Mouse (Mus musculus) liver, embryonic 16.5 days (tissue): Measurements from ENCODE around the gene Ttc6. TPM values are rescaled to one million over a fixed set of nuclear protein-coding genes. Genes with fewer than 3 reads are reported as not detected.

ENCODE experiments used
- ATAC-seq: fragments of 200-750 bp; cut with Nextera tagmentation; 2 replicates; pipeline ENCODE4 v1.8.0; 2017; ENCODE audit warnings: low read depth, mild to moderate bottlenecking, moderate number of reproducible peaks, moderate library complexity
- H3K27ac ChIP-seq: fragments of 300-500 bp; sonication (generic); 2 replicates; pipeline ENCODE4 v1.5.1; 2014; ENCODE audit warnings: mild to moderate bottlenecking, low read length
- H3K27me3 ChIP-seq: fragments of 300-500 bp; sonication (generic); 2 replicates; pipeline ENCODE4 v1.6.1; 2014; ENCODE audit warnings: low read depth, low read length, mixed read lengths; ENCODE audit not compliant: control insufficient read depth, insufficient read depth
- H3K36me3 ChIP-seq: fragments of 300-500 bp; sonication (generic); 2 replicates; pipeline ENCODE4 v1.6.1; 2014; ENCODE audit warnings: mild to moderate bottlenecking; ENCODE audit not compliant: control insufficient read depth, insufficient read depth
- H3K4me1 ChIP-seq: fragments of 300-500 bp; sonication (generic); 2 replicates; pipeline ENCODE4 v1.6.1; 2014; ENCODE audit warnings: low read depth, low read length, mixed read lengths; ENCODE audit not compliant: control insufficient read depth
- H3K4me2 ChIP-seq: fragments of 300-500 bp; sonication (generic); 2 replicates; pipeline ENCODE4 v1.6.1; 2014; ENCODE audit warnings: low read depth, low read length, mixed read lengths
- H3K4me3 ChIP-seq: fragments of 300-500 bp; sonication (generic); 2 replicates; pipeline ENCODE4 v1.5.1; 2014; ENCODE audit warnings: low read depth, mild to moderate bottlenecking, low read length
- H3K9ac ChIP-seq: fragments of 300-500 bp; sonication (generic); 2 replicates; pipeline ENCODE4 v1.6.1; 2014; ENCODE audit warnings: low read depth, low read length
- H3K9me3 ChIP-seq: fragments of 300-500 bp; sonication (generic); replicated peaks from 2 replicates; pipeline ENCODE4 v1.6.1; 2016; ENCODE audit warnings: low read length; ENCODE audit not compliant: control insufficient read depth
- WGBS: fragments of 180-500 bp; shearing (Covaris S2); extraction: QIAGEN DNeasy Blood & Tissue Kit; methylation state at CpG from one replicate; pipeline ENCODE4 v1.1.7; 2014; ENCODE audit not compliant: insufficient replicate concordance; 5-methylcytosine and 5-hydroxymethylcytosine counted together
- polyA plus RNA-seq: library from polyadenylated mRNA; unstranded; fragments of >200 nt; fragmentation: Nextera tagmentation; extraction: Ambion mirVana; gene quantifications from 2 replicates; pipeline ENCODE4 v1.2.1, GENCODE M21; 2015

Ttc6 gene
- polyA plus RNA-seq, 1 experiment from 2014 or later: 0.06 TPM

GRCm38 (mm10) chr12:57536909-57537670, 26.8 kb upstream of the Ttc6 start:
- Histone ChIP-seq H3K27ac (no peak overlapping the region), H3K9ac (no peak overlapping the region), H3K4me2 (peak overlapping the region; percentile 12), H3K4me1 (no peaks in the 10 kb centered on the region; the same call in 1 of the 2 replicates), H3K36me3 (no peaks in the 10 kb centered on the region), H3K27me3 (peaks cover 81% of the 10 kb centered on the region), H3K4me3 (no peak overlapping the region), H3K9me3 (no peaks in the 10 kb centered on the region)
- no peak for ATAC-seq
- WGBS: 6% methylated on average over 11 of the region's 11 CpGs

GRCm38 (mm10) chr12:57537791-57538587, 25.9 kb upstream of the Ttc6 start:
- H3K9ac ChIP-seq: no peak overlapping the region

GRCm38 (mm10) chr12:57538588-57539550, 25.0 kb upstream of the Ttc6 start:
- under 1% methylated on average over 63 of the region's 63 CpGs for WGBS
- peak overlapping the region; percentile 64 for H3K27ac ChIP-seq
- H3K27me3 ChIP-seq: peaks cover 88% of the 10 kb centered on the region
- no peaks in the 10 kb centered on the region for H3K36me3 ChIP-seq
- peak overlapping the region; percentile 48 for H3K4me2 ChIP-seq
- H3K4me3 ChIP-seq: peak overlapping the region; percentile 49
- H3K4me1 ChIP-seq: no peaks in the 10 kb centered on the region; the same call in 1 of the 2 replicates
- H3K9ac ChIP-seq: peak overlapping the region; percentile 43
- peak; percentile 23 for ATAC-seq
- H3K9me3 ChIP-seq: no peaks in the 10 kb centered on the region

More at GRCm38 (mm10) chr12:57537791-57538587, 25.9 kb upstream of the Ttc6 start:
- WGBS: under 1% methylated on average over 21 of the region's 21 CpGs
- no peaks in the 10 kb centered on the region for H3K9me3 ChIP-seq
- peak overlapping the region; percentile 48 for H3K4me2 ChIP-seq
- H3K27me3 ChIP-seq: peaks cover 88% of the 10 kb centered on the region
- peak overlapping the region; percentile 49 for H3K4me3 ChIP-seq
- ATAC-seq: peak; percentile 14; the same call in 1 of the 2 replicates
- H3K4me1 ChIP-seq: no peaks in the 10 kb centered on the region; the same call in 1 of the 2 replicates
- H3K27ac ChIP-seq: peak overlapping the region; percentile 64
- H3K36me3 ChIP-seq: no peaks in the 10 kb centered on the region

- Histone ChIP-seq H3K27me3 (peaks cover 88% of the 10 kb centered on the region), H3K9me3 (no peaks in the 10 kb centered on the region), H3K4me1 (no peaks in the 10 kb centered on the region; the same call in 1 of the 2 replicates), H3K27ac (peak overlapping the region; percentile 64), H3K9ac (no peak overlapping the region), H3K4me3 (peak overlapping the region; percentile 49), H3K36me3 (no peaks in the 10 kb centered on the region), H3K4me2 (peak overlapping the region; percentile 48)
- no peak for ATAC-seq
- WGBS: 3% methylated on average over 10 of the region's 10 CpGs
Observed at GRCm38 (mm10) chr12:57539551-57539985, 24.3 kb upstream of the Ttc6 start.

GRCm38 (mm10) chr12:57541118-57541517, 22.8 kb upstream of the Ttc6 start:
- 12% methylated on average over 6 of the region's 6 CpGs for WGBS

GRCm38 (mm10) chr12:57541931-57542745, 21.8 kb upstream of the Ttc6 start:
- no peaks in the 10 kb centered on the region for H3K9me3 ChIP-seq
- 3% methylated on average over 46 of the region's 46 CpGs for WGBS
- H3K4me3 ChIP-seq: peak overlapping the region; percentile 13; the same call in 1 of the 2 replicates
- H3K9ac ChIP-seq: no peak overlapping the region
- H3K27me3 ChIP-seq: peaks cover 88% of the 10 kb centered on the region
- H3K36me3 ChIP-seq: no peaks in the 10 kb centered on the region
- H3K4me1 ChIP-seq: no peaks in the 10 kb centered on the region; the same call in 1 of the 2 replicates
- no peak overlapping the region for H3K27ac ChIP-seq
- peak overlapping the region; percentile 35 for H3K4me2 ChIP-seq
- no peak for ATAC-seq

More at GRCm38 (mm10) chr12:57541118-57541517, 22.8 kb upstream of the Ttc6 start:
- Histone ChIP-seq H3K36me3 (no peaks in the 10 kb centered on the region), H3K4me2 (no peak overlapping the region), H3K4me1 (no peaks in the 10 kb centered on the region; the same call in 1 of the 2 replicates), H3K27ac (no peak overlapping the region), H3K9me3 (no peaks in the 10 kb centered on the region), H3K4me3 (0 out of 2 replicates have a peak overlapping the region, but pooled peaks have one; percentile 6), H3K9ac (no peak overlapping the region), H3K27me3 (peaks cover 88% of the 10 kb centered on the region)
- ATAC-seq: no peak

- peak overlapping the region; percentile 16; the same call in 1 of the 2 replicates for H3K9ac ChIP-seq
- peak overlapping the region; percentile 35 for H3K4me2 ChIP-seq
- WGBS: 3% methylated on average over 63 of the region's 63 CpGs
- H3K4me3 ChIP-seq: peak overlapping the region; percentile 13
- H3K27ac ChIP-seq: no peak overlapping the region; the same call in 1 of the 2 replicates
- H3K36me3 ChIP-seq: no peaks in the 10 kb centered on the region
- H3K9me3 ChIP-seq: no peaks in the 10 kb centered on the region
- H3K27me3 ChIP-seq: peaks cover 93% of the 10 kb centered on the region
- no peaks in the 10 kb centered on the region; the same call in 1 of the 2 replicates for H3K4me1 ChIP-seq
- peak; percentile 22; the same call in 1 of the 2 replicates for ATAC-seq
Observed at GRCm38 (mm10) chr12:57542746-57543626, 20.9 kb upstream of the Ttc6 start.
